Mouse (Mus musculus) bone marrow macrophage, adult 2 months (primary cell): Measurements from ENCODE around the gene Stat5a.

Source experiments
- CTCF ChIP-seq: IDR thresholded peaks from 2 replicates; pipeline ENCODE4 v1.5.1; 2012; ENCODE audit warnings: low read depth, mild to moderate bottlenecking, low read length, moderate library complexity
- POLR2A ChIP-seq: IDR thresholded peaks from 2 replicates; pipeline ENCODE4 v1.6.1; 2012; ENCODE audit warnings: mild to moderate bottlenecking, low read depth, low read length, borderline replicate concordance

GRCm38 (mm10) chr11:100816801-100817200 lies 42.4 kb upstream of the Stat5a start:
- TF ChIP-seq CTCF, result no peak
- no peak for TF ChIP-seq POLR2A
